Mouse (Mus musculus): Measurements from ENCODE around the gene Anapc5.

GRCm38 (mm10) chr5:122769101-122769568 is 52.0 kb downstream of the Anapc5 start:
- TF ChIP-seq CTCF (IDR thresholded peaks at IDR 0.05; ENCODE audit: low read depth, low read length) (no peak), TAL1 (conservative IDR thresholded peaks at IDR 0.05; ENCODE audit: low read depth, low read length) (no peak), GATA1 (IDR thresholded peaks at IDR 0.05; ENCODE audit: borderline replicate concordance, low read length) (no peak), POLR2AphosphoS5 (IDR thresholded peaks at IDR 0.05; ENCODE audit: insufficient replicate concordance, low read depth, low read length) (no peak)
